Mouse (Mus musculus) cortical plate, adult 2 months (tissue): ENCODE measurements around the gene Cfap45.

Source experiments
- CTCF ChIP-seq: fragments of 200-500 bp; IDR thresholded peaks from 2 replicates; pipeline ENCODE4 v1.5.1; 2011; ENCODE audit warnings: mild to moderate bottlenecking, control low read depth, low read length; ENCODE audit not compliant: insufficient read depth; ENCODE audit errors: extremely low read depth
- POLR2A ChIP-seq: fragments of 200-500 bp; IDR thresholded peaks from 2 replicates; pipeline ENCODE4 v1.6.1; 2011; ENCODE audit warnings: mild to moderate bottlenecking, low read length, control low read depth; ENCODE audit not compliant: insufficient read depth; ENCODE audit errors: extremely low read depth

GRCm38 (mm10) chr1:172539827-172540226 is 19.2 kb downstream of the Cfap45 start:
- TF ChIP-seq CTCF: no peak
- no peak for TF ChIP-seq POLR2A
